Mouse (Mus musculus): Measurements from ENCODE around the gene Tns3. TPM values are rescaled to one million over a fixed set of nuclear protein-coding genes. Genes with fewer than 3 reads are reported as not detected.

Gene Tns3
- total and polyA plus RNA-seq, 3 experiments: not detected

DNA sequence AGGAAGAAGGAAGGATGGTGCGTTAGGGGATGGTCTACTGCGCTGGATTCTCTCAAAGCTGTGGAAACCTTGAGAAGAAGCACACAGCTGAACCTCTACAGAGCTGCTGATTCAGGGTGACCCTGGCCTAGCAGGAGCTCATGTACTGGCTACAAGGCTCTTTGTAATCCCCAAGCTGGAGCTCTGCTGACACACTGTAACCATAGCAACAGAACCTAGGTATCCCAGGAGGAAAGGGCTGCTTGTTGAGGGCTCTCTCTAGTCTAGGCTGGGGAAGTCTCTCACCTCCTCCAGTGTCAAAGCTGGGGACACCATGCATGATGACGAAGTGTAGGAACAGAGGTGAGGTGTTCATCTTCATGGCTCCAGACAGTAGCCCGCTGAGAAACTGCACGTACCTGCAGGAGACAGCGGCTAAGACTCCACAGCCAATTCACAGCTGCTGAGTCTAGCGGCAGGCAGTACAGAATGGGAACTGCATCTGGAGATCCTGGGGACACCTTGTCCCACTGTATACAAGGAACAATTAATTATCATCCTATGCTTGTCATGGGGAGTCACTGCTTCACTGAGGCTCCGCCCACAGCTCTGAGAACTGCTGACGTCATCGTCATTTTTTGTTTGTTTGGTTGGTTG, 132.1 kb downstream of the Tns3 start:
- Histone ChIP-seq H3K36me3 (ENCODE audit: control insufficient read depth in 1 of 2, insufficient read depth in 2 of 2, low read length in 2 of 2) (no peaks in the 10 kb centered on the region), H3K4me1 (ENCODE audit: control insufficient read depth in 1 of 2, insufficient read depth in 2 of 2, low read length in 2 of 2) (no peaks in the 10 kb centered on the region), H3K9ac (ENCODE audit: control insufficient read depth, low read depth, low read length, poor library complexity, severe bottlenecking) (no peak overlapping the region), H3K4me3 (ENCODE audit: control insufficient read depth in 1 of 2, insufficient read depth in 1 of 2, low read depth in 2 of 2, low read length in 2 of 2) (no peak overlapping the region), H3K9me3 (replicated peaks; ENCODE audit: insufficient read depth, low read length) (no peaks in the 10 kb centered on the region), H3K27ac (ENCODE audit: control insufficient read depth, low read depth, low read length) (no peak overlapping the region), H3K27me3 (ENCODE audit: control insufficient read depth in 1 of 2, insufficient read depth in 2 of 2, low read length in 2 of 2) (no peaks in the 10 kb centered on the region), H3K79me2 (ENCODE audit: control insufficient read depth, insufficient read depth, low read length, poor library complexity) (no peaks in the 10 kb centered on the region)
- TF ChIP-seq JUND (IDR thresholded peaks at IDR 0.05; ENCODE audit: low read depth, low read length) (no peak), ELF1 (IDR thresholded peaks at IDR 0.05; ENCODE audit: low read depth, low read length) (no peak), POLR2AphosphoS2 (IDR thresholded peaks at IDR 0.05; ENCODE audit: low read length) (no peak), POLR2A (IDR thresholded peaks at IDR 0.05; ENCODE audit: control insufficient read depth in 1 of 2, insufficient read depth in 1 of 2, low read depth in 1 of 2, low read length in 2 of 2, poor library complexity in 1 of 2) (no peak)
- DNase-seq (ENCODE audit: low read depth, low spot score): no peak

DNA sequence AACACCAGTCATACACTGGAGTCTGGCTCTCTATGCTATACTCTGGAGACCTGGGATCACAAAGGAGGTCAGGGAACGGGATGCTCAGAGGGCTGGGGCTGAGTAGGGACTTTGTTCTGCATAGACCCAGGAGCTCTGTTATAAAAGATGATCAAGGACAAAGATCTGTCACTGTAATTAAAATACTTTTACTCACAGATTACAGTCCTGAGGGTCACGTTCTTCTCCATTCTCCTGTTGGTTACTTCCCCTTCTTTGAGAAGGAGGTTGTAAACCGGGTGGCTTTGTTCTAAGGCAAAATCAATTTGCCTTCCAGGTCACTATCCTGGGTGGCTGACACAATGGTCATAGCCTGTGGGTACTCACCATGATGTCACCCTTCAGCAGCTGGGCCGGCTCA, 133.8 kb downstream of the Tns3 start:
- no peak for TF ChIP-seq TBP (IDR thresholded peaks at IDR 0.05; ENCODE audit: low read depth, low read length)
- TF ChIP-seq POLR2A (IDR thresholded peaks at IDR 0.05; ENCODE audit: control insufficient read depth in 1 of 2, insufficient read depth in 1 of 2, low read depth in 1 of 2, low read length in 2 of 2, poor library complexity in 1 of 2): no peak
- no peak for TF ChIP-seq TAL1 (IDR thresholded peaks at IDR 0.05; ENCODE audit: low read length)
- TF ChIP-seq GABPA (IDR thresholded peaks at IDR 0.05; ENCODE audit: low read depth, low read length): no peak
- no peak for TF ChIP-seq POLR2AphosphoS5 (IDR thresholded peaks at IDR 0.05; ENCODE audit: borderline replicate concordance, low read depth, low read length)
- TF ChIP-seq MAZ (IDR thresholded peaks at IDR 0.05; ENCODE audit: low read depth, low read length): no peak
- no peak for TF ChIP-seq ZMIZ1 (IDR thresholded peaks at IDR 0.05; ENCODE audit: low read depth, low read length)
- TF ChIP-seq ZC3H11A (IDR thresholded peaks at IDR 0.05; ENCODE audit: low read depth, low read length): no peak
- no peaks in the 10 kb centered on the region for H3K36me3 ChIP-seq (ENCODE audit: control insufficient read depth in 1 of 2, insufficient read depth in 2 of 2, low read length in 2 of 2)
- H3K9ac ChIP-seq (ENCODE audit: control insufficient read depth, low read depth, low read length, poor library complexity, severe bottlenecking): no peak overlapping the region
- H3K27me3 ChIP-seq (ENCODE audit: control insufficient read depth in 1 of 2, insufficient read depth in 2 of 2, low read length in 2 of 2): no peaks in the 10 kb centered on the region
- H3K9me3 ChIP-seq (replicated peaks; ENCODE audit: insufficient read depth, low read length): no peaks in the 10 kb centered on the region
- no peak overlapping the region for H3K4me3 ChIP-seq (ENCODE audit: control insufficient read depth in 1 of 2, insufficient read depth in 1 of 2, low read depth in 2 of 2, low read length in 2 of 2)
- no peaks in the 10 kb centered on the region for H3K79me2 ChIP-seq (ENCODE audit: control insufficient read depth, insufficient read depth, low read length, poor library complexity)
- no peaks in the 10 kb centered on the region for H3K4me1 ChIP-seq (ENCODE audit: control insufficient read depth in 1 of 2, insufficient read depth in 2 of 2, low read length in 2 of 2)
- no peak overlapping the region for H3K27ac ChIP-seq (ENCODE audit: control insufficient read depth, low read depth, low read length)
- no peak for DNase-seq (ENCODE audit: low read depth, low spot score)

DNA sequence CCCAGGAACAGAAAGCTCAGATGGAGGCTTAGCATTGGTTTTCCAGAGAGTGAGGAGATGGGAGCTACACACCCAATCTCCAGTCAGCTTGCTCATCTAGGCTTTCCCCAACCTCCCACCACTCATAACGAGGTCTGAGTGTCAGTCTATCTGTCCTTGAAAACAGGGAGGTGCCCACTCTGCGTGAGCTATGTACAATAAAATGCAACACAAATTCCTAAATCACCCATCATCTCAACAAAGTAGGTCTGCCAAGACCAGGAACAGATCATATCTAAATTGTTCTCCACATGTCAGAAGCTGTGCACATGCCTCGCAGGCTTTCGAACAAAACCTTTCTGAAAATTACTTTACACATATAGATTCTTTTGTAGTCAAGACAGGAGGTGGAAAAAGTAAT, 134.3 kb downstream of the Tns3 start:
- no peaks in the 10 kb centered on the region for H3K79me2 ChIP-seq (ENCODE audit: control insufficient read depth, insufficient read depth, low read length, poor library complexity)
- H3K9me3 ChIP-seq (replicated peaks; ENCODE audit: insufficient read depth, low read length): no peaks in the 10 kb centered on the region
- H3K4me3 ChIP-seq (ENCODE audit: control insufficient read depth in 1 of 2, insufficient read depth in 1 of 2, low read depth in 2 of 2, low read length in 2 of 2): no peak overlapping the region
- no peaks in the 10 kb centered on the region for H3K36me3 ChIP-seq (ENCODE audit: control insufficient read depth in 1 of 2, insufficient read depth in 2 of 2, low read length in 2 of 2)
- no peak for DNase-seq (ENCODE audit: low read depth, low spot score)
- no peaks in the 10 kb centered on the region for H3K4me1 ChIP-seq (ENCODE audit: control insufficient read depth in 1 of 2, insufficient read depth in 2 of 2, low read length in 2 of 2)
- no peaks in the 10 kb centered on the region for H3K27me3 ChIP-seq (ENCODE audit: control insufficient read depth in 1 of 2, insufficient read depth in 2 of 2, low read length in 2 of 2)
- no peak overlapping the region for H3K27ac ChIP-seq (ENCODE audit: control insufficient read depth, low read depth, low read length)
- H3K9ac ChIP-seq (ENCODE audit: control insufficient read depth, low read depth, low read length, poor library complexity, severe bottlenecking): no peak overlapping the region
- TF ChIP-seq NELFE (IDR thresholded peaks at IDR 0.05; ENCODE audit: low read depth, low read length) (no peak), BHLHE40 (IDR thresholded peaks at IDR 0.05; ENCODE audit: borderline replicate concordance, low read depth, low read length) (no peak), USF2 (IDR thresholded peaks at IDR 0.05; ENCODE audit: borderline replicate concordance in 1 of 2, insufficient read depth in 1 of 2, low read depth in 1 of 2, low read length in 2 of 2) (no peak), CHD1 (IDR thresholded peaks at IDR 0.05; ENCODE audit: low read depth, low read length) (no peak), ELF1 (IDR thresholded peaks at IDR 0.05; ENCODE audit: low read depth, low read length) (no peak), MEF2A (IDR thresholded peaks at IDR 0.05; ENCODE audit: extremely low read depth, insufficient replicate concordance, low read depth, low read length, poor library complexity, severe bottlenecking) (no peak), MYB (IDR thresholded peaks at IDR 0.05; ENCODE audit: low read depth, low read length) (no peak), POLR2A (IDR thresholded peaks at IDR 0.05; ENCODE audit: control insufficient read depth in 1 of 2, insufficient read depth in 1 of 2, low read depth in 1 of 2, low read length in 2 of 2, poor library complexity in 1 of 2) (no peak), MAZ (IDR thresholded peaks at IDR 0.05; ENCODE audit: low read depth, low read length) (no peak), UBTF (IDR thresholded peaks at IDR 0.05; ENCODE audit: borderline replicate concordance, insufficient read depth, low read depth, low read length) (no peak), ETS1 (IDR thresholded peaks at IDR 0.05; ENCODE audit: low read depth, low read length) (no peak), NRF1 (IDR thresholded peaks at IDR 0.05; ENCODE audit: insufficient read depth, low read depth, low read length, poor library complexity, severe bottlenecking) (no peak), ZNF384 (IDR thresholded peaks at IDR 0.05; ENCODE audit: low read depth, low read length) (no peak), MYC (IDR thresholded peaks at IDR 0.05; ENCODE audit: low read depth, low read length) (no peak), CTCF (IDR thresholded peaks at IDR 0.05 in 2 of 3, conservative IDR thresholded peaks at IDR 0.05 in 1 of 3; ENCODE audit: control insufficient read depth in 1 of 3, insufficient read depth in 1 of 3, low read depth in 2 of 3, low read length in 3 of 3, poor library complexity in 1 of 3, severe bottlenecking in 1 of 3) (no peak), TAL1 (IDR thresholded peaks at IDR 0.05; ENCODE audit: low read length) (no peak), GABPA (IDR thresholded peaks at IDR 0.05; ENCODE audit: low read depth, low read length) (no peak), MXI1 (IDR thresholded peaks at IDR 0.05; ENCODE audit: low read depth, low read length) (no peak)

Data from MEL (cell line).